Mouse (Mus musculus) bone marrow, adult 2 months (tissue): ENCODE measurements around the gene Ephb1.

ENCODE experiments used
- CTCF ChIP-seq: fragments of 200-500 bp; IDR thresholded peaks from 2 replicates; pipeline ENCODE4 v1.5.1; 2011; ENCODE audit warnings: low read length, control low read depth; ENCODE audit not compliant: control insufficient read depth, insufficient read depth
- POLR2A ChIP-seq: fragments of 200-500 bp; IDR thresholded peaks from 2 replicates; pipeline ENCODE4 v1.6.1; 2011; ENCODE audit warnings: low read depth, mild to moderate bottlenecking, control low read depth, low read length, borderline replicate concordance; ENCODE audit not compliant: control insufficient read depth

DNA sequence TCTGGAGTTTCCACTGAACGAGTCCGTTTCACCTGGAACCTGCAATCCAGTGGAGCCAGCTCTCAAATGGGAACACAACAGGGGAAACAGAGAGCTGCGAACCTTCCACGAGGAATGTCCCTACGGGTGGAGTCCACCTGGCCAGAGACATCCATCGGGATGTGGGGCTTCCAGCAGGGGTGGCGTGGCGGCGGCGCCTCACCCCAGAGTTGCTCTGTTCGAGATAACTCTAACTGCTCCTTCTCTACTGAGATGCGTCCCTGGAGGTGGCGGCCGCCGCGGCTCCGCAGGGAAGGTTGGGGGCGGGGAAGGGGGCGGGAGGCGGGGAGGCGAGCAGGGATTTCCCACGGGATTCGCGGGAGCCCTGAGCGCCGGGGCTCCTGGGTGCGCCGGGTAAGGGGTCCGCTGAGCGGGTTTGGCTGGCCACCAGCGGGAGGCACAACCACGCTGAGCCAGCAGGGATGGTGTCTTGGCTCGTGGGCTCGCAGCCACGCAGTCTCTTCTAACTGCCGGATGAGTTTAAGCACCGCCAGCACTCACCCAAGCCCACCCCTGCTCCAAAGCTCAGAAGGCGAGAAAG is 1.3 kb downstream of the Ephb1 start:
- TF ChIP-seq POLR2A: no peak
- TF ChIP-seq CTCF: no peak
